Mouse (Mus musculus): Measurements from ENCODE around the gene Fah.

Fah gene

DNA sequence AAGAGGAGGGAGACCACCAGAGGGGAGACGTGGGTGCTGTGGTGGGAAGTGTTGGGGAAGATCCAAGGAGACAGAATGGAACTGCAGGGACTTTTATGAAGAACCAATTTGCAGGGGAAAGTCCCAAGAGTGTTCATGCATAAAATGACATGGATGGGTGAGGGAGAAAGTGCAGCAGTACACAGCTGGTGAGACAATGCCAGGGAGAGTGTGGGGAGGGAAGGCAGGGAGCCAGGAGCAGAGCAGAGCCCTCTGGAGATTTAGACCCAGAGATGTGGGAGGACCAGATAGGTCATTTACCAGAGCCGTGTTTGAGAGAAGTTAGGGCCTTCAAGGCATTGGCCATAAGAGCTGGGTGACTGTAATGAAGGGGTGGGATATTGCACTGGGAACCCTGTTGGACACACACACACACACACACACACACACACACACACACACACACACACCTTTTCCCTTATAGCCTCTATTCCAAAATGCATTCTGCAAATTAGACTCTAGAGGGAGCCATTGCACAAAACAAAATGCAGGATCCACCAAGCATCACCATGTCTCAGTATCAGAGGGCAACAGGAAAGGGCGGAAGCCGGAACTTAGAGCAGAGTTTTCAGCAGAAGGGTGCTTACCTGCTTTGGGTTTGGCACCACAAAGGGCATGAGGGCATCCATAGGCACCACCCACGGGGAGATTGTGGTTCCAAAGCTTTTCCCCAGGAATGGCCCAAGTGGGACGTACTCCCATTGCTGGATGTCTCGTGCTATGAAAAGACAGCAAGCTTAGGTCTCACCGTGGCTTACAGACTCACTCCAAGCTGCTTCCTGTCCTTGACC, 12.2 kb downstream of the Fah start:
- peak; percentile 28 for DNase-seq

DNA sequence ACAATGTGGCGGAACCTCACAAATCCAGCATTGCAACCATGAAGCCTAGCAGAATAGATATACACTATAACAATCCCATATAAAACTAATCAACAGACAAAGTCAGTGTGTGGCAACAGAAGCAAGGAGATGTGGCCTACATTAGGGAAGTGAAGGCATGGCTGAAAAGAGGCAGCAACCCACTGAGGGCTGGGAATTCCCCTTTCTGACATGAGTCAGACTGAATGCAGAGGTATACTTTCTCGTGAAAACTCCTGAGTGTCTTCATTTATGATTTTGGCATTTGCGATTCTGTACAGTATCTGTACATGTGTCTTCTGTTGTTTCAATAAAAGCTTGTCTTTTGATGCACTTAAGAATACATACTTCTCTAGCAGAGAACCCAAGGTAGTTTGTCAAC, 15.2 kb downstream of the Fah start:
- DNase-seq = no peak

DNA sequence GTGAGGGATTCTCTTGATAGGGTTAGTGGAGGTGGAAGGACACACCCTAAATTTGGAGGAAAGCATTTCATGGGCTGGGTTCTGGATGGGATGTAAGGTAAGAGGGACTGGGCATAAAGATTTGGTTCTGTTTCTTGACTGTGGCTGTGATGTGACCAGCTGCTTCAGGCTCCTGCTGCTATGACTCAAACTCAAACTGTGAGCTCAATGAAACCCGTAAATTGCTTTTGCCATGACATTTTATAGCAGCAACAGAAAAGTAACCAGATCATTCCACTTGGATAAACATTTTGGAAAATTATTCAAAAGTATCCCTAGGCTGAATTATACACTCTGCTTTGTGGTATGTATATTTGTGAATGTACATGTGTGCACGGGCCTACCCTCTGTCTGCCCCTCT, 15.9 kb downstream of the Fah start:
- DNase-seq = no peak

DNA sequence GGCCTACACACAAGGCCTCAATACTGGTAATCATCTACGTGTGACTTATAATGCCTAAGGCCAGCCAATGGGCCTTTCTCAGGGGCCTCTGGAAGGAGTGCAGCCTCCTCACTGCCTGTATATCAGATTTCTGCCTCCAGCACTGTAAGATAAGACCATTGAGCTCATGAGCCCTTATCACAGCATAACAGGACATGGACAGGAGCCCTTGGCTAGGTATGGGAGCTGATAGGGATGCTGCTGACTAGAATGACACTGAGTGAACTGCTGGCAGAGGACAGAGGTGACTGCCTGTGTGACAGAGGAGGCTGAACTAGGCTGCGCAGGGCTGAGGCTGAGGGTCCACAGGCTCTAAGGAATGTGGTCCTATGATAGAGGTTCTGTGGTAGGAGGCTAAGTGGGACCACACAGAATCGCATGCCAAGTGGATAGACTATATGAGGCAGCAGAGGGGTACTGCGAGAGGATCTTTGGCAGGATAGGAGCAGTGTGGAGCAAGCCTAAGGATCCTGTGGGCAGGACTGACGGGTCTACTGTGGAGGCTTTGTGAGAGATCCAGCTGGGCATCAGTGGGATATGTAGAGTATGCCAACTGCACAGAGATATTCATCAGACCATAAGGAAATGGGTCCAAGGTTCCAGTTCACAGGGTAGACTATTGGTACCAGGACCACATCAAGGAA, 19.3 kb downstream of the Fah start:
- no peak for DNase-seq

DNA sequence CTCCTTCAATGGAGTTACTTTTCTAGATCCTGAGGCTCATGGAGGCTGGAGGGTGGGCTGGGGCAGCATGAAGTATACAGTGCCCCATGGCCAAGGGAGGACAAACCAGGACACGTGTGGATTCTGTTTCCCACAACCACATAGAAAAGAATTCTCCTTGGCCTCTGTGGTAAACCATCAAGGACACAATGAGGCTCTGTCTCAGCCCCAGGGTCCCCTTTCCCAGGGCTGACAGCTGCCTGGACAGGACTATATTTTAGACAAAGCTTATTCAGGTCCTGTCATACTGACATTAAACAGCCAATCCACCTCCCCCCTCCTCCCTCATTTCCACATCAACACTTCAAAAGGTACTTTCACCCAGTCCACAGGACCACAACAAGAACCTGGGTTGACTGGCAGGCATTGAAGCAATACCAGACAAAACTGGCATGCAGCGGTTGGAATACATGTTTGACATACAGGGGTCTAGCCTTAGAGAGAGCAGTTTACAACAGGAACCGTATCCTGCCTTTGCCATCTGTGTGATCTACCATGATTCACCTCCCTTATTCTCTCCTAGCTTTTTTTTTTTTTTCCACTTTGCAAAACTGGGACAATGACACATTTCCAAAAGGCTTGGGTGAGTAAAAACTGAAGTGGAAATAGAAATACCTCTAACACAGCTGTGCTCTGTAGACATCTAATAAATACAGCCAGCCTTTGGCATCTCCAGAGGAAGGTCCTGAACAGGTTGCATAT, 20.0 kb downstream of the Fah start:
- DNase-seq = no peak

DNA sequence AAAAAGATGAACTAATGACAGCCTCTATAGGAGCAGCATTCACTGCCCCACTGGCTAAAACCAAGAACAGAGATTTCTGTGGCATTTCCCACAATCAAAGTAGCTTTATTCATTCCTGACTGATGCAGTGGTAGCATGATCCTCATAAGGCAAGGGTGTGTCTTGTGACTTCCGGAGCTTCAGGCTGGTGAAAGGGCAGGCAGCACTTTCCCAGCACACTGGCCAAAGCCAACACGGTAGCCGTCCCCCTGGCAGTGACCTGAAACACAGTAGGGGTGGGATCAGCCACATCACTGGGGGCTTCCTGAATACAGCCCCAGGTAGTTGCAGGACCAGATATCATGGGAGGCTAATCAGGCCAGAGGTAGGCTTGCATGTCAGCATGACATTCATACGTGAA, 21.4 kb downstream of the Fah start:
- no peak for DNase-seq

DNA sequence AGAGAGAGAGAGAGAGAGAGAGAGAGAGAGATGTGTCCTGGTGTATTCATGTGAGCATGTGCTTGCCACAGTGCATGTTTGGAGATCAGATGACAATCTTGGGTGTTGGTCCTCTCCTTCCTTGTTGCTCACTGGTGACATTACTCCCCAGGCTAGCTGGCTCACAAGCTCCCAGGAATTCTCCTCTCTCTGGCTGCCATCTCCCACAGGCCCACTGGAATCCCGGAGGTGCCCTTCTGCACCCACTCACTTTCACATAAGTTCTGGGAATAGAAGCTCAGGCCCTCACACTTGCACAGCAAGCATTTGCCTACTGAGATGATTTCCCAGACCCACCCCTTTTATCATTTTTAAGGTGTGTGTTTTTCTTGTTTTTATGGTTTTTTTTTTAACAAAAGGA, 26.8 kb downstream of the Fah start:
- DNase-seq = no peak

DNA sequence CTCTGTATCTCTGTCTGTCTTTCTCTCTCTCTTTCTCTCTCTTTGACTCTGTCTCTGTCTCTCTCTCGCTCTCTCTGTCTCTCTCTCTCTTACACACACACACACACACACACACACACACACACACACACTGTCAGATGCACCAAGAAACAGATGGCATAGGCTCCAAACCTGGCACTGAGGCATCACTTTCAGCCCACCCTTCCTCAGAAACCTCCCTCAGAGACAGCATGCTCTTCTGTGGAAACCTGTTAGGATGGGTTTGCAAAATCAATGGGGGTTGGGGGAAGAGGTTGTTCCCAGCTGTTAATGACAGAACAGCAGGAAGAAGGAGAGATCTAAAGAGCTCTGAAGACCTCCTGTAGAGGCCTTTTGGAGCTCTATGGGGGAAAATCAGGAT, 27.7 kb downstream of the Fah start:
- no peak for DNase-seq

DNA sequence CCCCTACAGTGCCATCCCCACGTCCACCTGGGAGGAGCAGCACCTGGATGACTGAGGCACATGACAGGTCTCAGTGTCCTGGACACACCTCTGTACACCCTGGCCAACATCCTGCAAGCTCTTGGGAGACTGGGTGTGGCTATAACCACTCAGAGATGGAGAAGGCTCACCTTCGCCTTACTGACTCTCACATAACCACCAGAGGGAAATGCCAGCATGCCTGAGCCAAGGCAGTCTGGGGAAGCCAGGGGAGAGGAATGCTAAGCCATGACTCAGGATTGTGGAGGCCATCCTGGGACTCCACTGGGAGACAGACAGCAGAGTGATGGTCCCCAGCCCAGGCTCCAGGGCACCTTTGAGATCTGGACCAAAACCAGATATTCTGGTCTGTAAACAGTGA, 29.5 kb downstream of the Fah start:
- no peak for DNase-seq

DNA sequence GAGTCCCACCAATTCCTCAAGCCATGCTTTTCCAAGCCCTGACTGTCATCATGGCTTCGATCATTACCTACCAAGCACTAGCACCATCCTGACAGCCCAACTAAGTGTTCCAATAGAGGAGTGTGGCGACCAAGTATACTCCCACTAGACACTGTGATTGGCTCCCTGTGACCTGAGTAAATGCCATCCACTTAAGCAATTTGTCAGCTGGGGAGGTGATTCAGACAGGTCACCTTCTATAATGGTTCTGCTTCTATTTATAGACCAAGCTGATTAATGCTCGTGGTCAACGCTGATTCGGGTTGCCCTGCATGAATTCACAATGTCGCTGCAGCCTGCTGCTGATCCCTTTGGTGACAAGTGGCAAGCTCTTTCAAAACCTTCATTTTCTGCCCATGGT, 40.3 kb downstream of the Fah start:
- DNase-seq = peak; percentile 27

DNA sequence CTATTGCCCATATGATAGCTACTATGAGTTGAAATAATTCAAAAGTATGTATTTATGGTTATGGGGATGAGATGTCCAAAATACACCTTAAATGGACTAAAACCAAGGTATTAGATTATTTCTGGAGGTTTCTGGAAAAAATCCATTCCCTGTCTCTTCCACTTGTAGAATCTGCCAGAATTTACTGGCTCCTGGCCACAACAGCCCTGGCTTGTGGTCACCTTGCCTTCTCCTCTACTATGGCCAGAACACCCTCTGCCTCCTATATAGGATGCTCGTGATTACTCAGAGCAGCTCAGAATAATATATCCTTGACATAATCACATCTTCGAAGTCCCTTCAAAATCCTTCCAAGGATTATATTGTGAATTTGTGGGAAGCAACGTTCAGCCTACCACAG, 42.3 kb downstream of the Fah start:
- DNase-seq = no peak

DNA sequence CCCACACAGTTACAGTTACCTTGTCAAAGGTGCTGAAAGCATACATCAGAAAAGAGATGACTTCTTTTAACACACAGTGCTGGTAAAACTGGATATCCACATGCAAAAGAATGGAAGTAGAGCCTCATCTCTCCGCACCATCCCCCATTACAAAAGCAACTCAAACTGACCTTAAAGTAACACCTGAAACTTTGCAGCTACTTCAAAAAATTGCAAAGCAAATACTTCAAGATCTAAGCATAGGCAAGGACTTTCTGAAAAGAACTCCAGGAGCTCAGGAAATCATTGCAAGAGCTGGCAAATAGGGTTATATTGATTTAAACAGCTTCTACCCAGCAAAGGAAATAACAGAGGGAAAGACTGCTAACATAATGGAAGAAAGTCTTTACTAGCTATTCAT, 46.0 kb downstream of the Fah start:
- no peak for DNase-seq

DNA sequence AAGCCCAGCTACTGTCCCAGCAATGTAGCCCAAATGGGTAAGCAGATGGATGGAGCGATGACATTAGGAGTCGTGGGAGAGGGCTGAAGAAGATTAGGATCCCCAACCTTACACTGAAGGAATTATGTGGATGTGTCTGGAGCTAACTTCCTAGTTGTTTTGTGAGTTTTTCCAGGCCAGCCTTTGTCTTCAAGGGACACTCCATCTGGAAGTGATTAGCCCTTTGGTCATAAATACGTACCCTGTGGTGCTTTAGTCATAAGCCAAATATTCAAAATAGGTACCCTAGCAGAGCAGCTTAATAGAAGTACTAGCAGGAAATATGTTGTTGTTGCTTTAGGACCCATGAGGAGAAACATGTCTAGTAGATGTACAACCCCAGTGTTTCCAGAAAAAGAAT, 49.2 kb downstream of the Fah start:
- no peak for DNase-seq

DNA sequence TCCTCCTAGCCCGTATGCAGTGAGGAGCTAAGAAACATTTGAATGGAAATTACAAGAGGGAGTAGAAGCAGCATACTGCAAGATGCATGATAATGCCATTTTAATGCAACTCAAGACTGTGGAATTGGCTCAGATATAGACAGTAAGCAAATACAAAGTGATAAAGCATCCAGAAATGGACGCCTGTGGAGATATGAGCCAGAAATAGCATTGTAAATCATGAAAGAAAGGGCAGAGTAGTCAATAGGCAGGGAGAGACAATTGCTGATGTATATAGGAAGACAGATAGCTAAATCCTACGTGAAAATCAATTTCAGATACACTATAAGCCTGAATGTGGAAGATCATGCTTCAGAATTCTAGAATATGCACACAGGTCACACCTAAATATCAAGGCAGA, 51.2 kb downstream of the Fah start:
- DNase-seq = no peak

DNA sequence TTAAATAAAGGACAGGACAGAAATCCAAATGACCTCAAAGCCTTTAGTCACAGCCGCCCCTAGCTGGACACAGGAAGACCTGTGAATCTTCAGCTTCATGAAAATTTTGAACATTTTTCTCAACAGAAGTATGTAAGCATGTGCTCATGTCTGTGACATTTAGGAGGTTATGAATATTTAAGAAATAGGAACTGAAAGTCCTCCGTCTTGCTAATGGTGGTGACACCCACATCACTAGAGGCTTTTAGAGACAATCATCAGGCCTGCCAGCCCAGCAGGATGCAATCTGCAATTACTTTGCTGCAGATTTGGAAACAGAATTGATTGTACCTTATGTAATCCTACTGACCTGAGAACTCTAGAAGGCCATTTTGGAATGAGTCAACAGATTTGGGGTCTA, 55.0 kb downstream of the Fah start:
- no peak for DNase-seq

DNA sequence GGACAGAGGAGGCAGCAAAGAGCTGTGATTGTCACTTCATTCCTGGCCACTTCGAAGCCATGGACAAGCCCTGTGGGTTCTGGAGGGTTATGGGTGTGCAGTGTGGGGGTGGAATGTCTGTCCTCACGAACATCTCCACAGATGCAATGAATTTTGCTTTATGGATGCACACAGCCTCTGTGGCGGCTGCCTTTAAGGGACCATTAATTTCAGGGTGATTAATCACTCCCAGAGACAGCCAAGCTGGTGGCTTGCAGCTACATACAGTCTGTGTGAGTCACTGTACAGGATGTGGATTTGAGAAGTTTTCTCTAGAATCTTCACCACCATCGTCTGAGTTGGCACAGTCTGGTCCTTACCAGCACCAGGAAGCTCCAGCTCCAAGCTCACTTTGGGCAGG, 59.9 kb downstream of the Fah start:
- DNase-seq = no peak

DNA sequence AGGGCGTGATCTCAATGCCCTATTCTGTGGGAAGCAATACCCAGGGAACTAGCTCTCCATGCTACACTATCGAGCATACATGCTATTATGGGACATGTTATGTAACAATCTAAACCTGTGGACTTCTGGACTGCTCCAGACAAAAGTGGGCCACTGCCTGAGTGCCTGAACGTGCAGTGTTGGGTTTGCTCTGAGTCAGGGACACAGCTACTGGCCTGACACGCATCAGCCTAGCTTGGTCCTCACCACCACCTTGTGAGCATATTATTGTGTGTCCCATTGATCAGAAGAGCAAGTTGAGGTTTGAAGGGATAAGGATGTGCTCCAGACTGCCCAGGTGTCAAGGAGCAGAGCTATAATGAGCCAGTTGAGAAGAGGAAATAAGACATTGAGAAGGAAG, 61.6 kb downstream of the Fah start:
- DNase-seq = no peak

Data from kidney, adult 11 months (tissue).